Mouse (Mus musculus): ENCODE data around the gene Ckb. TPM values are rescaled to one million over a fixed set of nuclear protein-coding genes. Genes with fewer than 3 reads are reported as not detected.
A peak's percentile ranks its signal among the peaks of the same experiment; 100 is the strongest.

The Ckb gene
- total RNA-seq, 2 experiments from 2014 or later = 1,681 to 2,044 TPM

DNA sequence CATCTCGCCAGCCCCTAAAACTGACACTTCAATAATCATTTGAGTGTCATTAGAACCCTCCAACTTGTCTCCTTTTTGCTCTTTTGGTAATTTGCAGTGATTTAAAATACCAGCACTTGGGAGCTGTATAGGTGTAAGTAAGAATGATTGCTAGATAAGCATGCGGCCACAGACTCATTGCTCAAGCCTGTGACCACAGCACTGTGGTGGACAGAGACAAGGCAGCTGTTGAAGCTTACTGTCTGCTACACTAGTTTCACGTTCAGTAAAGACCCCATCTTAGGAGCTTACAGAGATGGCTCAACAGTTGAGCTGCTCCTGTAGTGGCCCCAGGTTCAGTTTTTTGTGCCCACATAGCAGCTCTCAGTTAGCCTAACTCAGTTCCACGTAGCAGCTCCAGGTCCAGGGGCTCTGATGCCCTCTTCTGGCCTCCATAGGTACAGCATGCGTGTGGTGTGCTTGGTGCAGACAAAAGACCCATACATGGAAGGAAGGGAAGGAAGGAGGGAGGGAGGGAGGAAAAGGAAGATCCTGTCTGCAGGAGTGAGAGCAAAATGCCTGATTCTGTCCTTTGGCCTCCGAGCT, 24.0 kb downstream of the Ckb start:
- peak; percentile 63 to 64 for DNase-seq (ENCODE audit: low spot score in 2 of 2)
- intact Hi-C loops (cut with DNase I) = loop anchor here (5.0 to 10.0 kb wide), 2 partner anchors 71 to 223 kb away; no protein-coding TSS in a partner anchor

Other genes starting within 250 kb of the Ckb start
- gene Tnfaip2, start 229.9 kb downstream of the Ckb start, total RNA-seq (2021) = 1 to 10 TPM in 1 of 2 experiments, under 1 TPM in 1; 0.77 to 1.2 TPM
- gene Gm266, start 186.5 kb downstream of the Ckb start, total RNA-seq (2021) = 1 to 10 TPM; 4.0 to 4.5 TPM
- gene Eif5, start 134.3 kb downstream of the Ckb start, total RNA-seq (2021) = 100 to 1,000 TPM; 273 to 278 TPM
- 100 to 1,000 TPM in 1 of 2 experiments, 10 to 100 TPM in 1; 97.1 to 114 TPM for gene Mark3, start 97.8 kb downstream of the Ckb start, total RNA-seq (2021)
- 10 to 100 TPM; 16.9 to 22.0 TPM for gene Trmt61a, start 5.8 kb upstream of the Ckb start, total RNA-seq (2021)
- gene Bag5, start 40.9 kb upstream of the Ckb start, total RNA-seq (2021) = 10 to 100 TPM; 57.0 to 57.8 TPM
- gene Apopt1, start 40.9 kb upstream of the Ckb start, total RNA-seq (2021) = 10 to 100 TPM; 39.8 to 41.6 TPM
- 100 to 1,000 TPM; 783 to 837 TPM for gene Klc1, start 86.5 kb upstream of the Ckb start, total RNA-seq (2021)
- gene Xrcc3, start 141.5 kb upstream of the Ckb start, total RNA-seq (2021) = 1 to 10 TPM; 4.6 TPM
- gene Zfyve21, start 141.8 kb upstream of the Ckb start, total RNA-seq (2021) = 10 to 100 TPM; 22.8 to 23.1 TPM
- 10 to 100 TPM; 60.8 to 65.6 TPM for gene Ppp1r13b, start 235.8 kb upstream of the Ckb start, total RNA-seq (2021)